Mouse (Mus musculus) E14TG2a.4 (cell line): ENCODE results near the gene Hectd2.

ENCODE experiments used
- CTCF ChIP-seq: conservative IDR thresholded peaks from 2 replicates; pipeline ENCODE4 v1.5.1; 2014; ENCODE audit warnings: low read length
- NANOG ChIP-seq: IDR thresholded peaks from 2 replicates; pipeline ENCODE4 v1.6.1; 2014; ENCODE audit warnings: borderline replicate concordance, low read length, mixed read lengths
- POU5F1 ChIP-seq: IDR thresholded peaks from 2 replicates; pipeline ENCODE4 v1.6.1; 2014; ENCODE audit warnings: low read length, borderline replicate concordance

DNA sequence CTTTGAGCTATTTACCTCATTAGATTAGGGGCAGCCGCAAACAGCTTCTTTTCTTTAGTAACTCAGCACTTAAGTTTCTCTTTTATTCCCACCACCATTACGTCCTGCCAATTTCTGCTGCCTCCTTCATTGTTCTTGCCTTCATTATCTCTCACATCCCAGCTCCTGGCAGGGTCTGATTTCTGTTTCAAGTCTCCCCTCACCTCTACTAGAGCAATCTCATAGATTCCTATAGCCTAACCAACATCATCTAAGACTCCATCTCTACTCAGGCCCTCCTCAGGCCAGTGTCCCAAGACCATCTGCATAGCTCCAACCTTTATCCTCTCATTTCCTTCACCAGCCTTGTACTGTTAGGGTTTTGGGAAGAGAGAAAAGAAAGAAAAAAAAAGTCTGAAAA, 19.3 kb upstream of the Hectd2 start:
- no peak for TF ChIP-seq CTCF
- no peak for TF ChIP-seq NANOG
- TF ChIP-seq POU5F1 = no peak
